Mouse (Mus musculus) thymus, postnatal 4 days (tissue): Measurements from ENCODE around the gene Chic2.
A peak's percentile ranks its signal among the peaks of the same experiment; 100 is the strongest.

Experiments used
- DNase-seq: peaks from one replicate; pipeline ENCODE4 v3.0.0; 2021

The Chic2 gene

GRCm38 (mm10) chr5:75066715-75067114, 22.1 kb upstream of the Chic2 start:
- DNase-seq: peak; percentile 39

- DNase-seq: no peak
Observed at GRCm38 (mm10) chr5:75063177-75063576, 18.6 kb upstream of the Chic2 start.

DNA sequence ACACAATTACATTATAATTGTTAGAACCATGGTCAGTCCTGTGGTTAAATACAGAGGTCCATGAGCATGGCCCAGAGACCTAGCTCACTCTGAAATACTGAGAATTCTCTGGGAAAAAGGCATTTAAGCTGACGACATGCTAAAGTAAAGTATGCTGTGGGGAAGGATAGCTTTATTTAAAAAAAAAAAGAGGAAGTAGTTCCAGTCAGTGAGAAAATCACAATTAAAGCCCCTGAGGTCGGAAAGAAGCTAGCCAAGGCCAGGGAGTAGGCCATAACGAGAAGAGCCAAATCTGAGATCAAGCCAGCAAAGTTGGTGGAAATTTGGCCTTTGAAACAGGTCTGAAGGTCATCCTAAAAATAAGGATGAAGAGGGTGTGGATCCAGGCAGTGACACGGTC, 6.5 kb upstream of the Chic2 start:
- no peak for DNase-seq

GRCm38 (mm10) chr5:75046681-75047321, 2.2 kb upstream of the Chic2 start:
- no peak for DNase-seq

GRCm38 (mm10) chr5:75045371-75045770, 797 bp upstream of the Chic2 start:
- DNase-seq: no peak

GRCm38 (mm10) chr5:75043621-75044301, 813 bp downstream of the Chic2 start:
- no peak for DNase-seq

- DNase-seq: no peak
Observed at GRCm38 (mm10) chr5:75043011-75043445, 1.5 kb downstream of the Chic2 start.

DNA sequence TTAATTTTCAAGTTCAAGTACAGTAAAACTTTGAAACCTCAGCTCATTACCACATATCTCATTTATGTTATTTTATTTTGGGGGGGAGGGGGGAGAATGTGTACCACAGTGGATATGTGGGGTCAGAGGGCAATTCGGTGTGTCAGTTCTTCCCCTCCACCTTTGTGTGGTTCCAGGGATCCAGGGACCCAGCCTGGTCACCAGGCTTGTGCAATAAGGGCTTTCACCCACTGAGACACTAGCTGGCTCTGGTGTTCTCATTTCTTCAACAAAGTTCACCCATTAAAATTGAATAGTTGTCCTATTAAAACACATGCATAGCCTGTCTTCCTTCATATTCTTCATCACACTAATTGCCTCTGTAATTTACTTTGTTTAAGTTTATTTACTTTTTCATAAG, 5.3 kb downstream of the Chic2 start:
- no peak for DNase-seq

GRCm38 (mm10) chr5:75035475-75035874, 9.1 kb downstream of the Chic2 start:
- no peak for DNase-seq

- no peak for DNase-seq
Observed at GRCm38 (mm10) chr5:75014768-75015167, 29.8 kb downstream of the Chic2 start.

- DNase-seq: no peak
Observed at GRCm38 (mm10) chr5:75012771-75013421, 31.7 kb downstream of the Chic2 start.

DNA sequence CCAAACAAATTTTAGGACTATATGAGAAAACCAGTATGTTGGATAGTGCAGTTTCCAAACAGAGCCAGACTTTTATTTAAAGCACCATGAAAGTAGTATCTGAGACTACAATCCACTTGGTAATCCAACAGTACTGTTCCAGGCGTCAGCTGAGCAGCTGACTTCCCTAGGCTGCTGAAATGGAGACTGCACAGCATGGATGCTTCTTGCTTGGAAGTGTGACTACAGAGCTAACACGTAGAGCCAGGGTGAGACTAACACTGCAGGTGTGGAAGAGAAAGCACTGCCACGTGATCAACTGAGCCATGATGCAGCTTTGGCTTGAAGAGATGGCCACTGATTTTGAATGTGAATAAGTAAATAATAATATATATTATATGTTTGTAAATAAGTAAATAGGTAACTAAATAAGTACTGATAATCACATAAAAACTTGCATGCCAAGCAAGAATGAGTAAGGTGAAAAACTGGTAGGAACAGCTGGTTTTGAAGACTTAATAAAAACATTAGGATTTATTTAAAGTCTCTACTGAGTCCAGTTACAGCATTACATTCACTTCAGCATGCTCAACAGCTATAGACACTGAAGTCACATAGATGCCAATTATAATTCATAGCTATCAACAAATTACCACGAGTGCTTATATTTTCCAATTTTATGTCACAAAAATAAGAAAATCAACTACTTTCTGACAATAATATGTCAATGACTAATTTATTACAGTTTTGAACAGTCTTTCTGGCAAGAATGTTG, 32.4 kb downstream of the Chic2 start:
- DNase-seq: no peak

GRCm38 (mm10) chr5:75004755-75005154, 39.8 kb downstream of the Chic2 start:
- no peak for DNase-seq

GRCm38 (mm10) chr5:75002109-75002508, 42.5 kb downstream of the Chic2 start:
- DNase-seq: no peak

DNA sequence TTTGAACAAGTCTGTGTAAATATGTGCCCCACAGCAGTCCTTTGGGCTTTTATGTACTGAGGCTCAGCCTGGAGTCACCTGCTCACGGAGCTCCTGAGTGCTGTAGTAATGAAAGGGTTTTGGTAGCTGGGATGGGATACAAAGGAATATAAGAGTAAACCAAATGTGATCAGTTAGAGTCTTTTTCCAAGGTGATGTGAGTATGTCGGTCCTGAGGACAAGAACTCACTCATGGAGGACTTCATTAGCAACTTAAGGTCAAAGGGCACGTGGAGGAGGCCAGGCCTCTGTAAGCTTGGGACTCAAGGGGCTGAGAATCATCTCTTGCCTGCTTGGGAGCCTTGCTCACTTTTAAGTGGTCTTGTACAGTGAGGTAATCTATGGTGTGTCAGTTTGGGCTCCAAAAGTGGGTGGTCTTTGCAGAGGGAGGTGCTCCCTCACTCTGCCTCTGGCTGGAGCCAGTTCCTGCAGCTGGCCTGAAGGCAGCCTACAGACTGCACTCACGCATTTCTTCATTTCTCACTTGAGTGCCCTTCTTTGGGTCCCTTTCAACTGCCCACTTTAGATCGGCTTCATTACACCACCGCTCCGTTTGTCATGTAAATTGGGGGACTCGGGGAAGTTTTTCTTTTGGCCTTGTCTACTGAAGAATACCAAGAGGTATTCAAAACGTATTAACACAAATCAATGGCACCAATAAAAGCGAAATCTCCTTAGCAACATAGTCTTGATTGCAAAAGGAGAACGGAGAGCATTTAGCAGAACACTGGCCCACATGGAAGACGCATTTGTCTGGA, 45.7 kb downstream of the Chic2 start:
- no peak for DNase-seq

GRCm38 (mm10) chr5:74994947-74995346, 49.6 kb downstream of the Chic2 start:
- DNase-seq: no peak

- DNase-seq: no peak
Observed at GRCm38 (mm10) chr5:74984101-74984500, 60.5 kb downstream of the Chic2 start.

GRCm38 (mm10) chr5:74980574-74980973, 64.0 kb downstream of the Chic2 start:
- DNase-seq: no peak

GRCm38 (mm10) chr5:74980154-74980553, 64.4 kb downstream of the Chic2 start:
- no peak for DNase-seq

- DNase-seq: no peak
Observed at GRCm38 (mm10) chr5:74979586-74979985, 65.0 kb downstream of the Chic2 start.

DNA sequence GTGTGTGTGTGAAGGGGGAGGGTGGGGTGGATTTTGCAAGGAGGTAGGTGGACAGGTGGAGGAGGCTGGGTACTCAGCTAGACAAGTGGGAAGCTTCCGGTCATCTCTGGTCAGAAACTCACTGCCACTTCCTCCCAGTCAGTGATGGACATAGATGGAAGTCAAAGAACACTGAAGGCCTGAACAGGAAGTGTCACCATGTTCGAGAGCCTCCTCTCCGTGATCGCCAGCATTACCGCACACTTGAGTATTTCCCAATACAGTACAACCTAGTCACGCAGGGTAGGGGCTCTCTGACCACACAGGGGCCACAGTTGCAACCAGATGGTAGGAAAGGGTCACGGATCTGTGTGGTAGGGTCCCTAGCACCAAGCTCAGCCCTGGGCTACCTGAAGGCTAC, 69.1 kb downstream of the Chic2 start:
- no peak for DNase-seq

DNA sequence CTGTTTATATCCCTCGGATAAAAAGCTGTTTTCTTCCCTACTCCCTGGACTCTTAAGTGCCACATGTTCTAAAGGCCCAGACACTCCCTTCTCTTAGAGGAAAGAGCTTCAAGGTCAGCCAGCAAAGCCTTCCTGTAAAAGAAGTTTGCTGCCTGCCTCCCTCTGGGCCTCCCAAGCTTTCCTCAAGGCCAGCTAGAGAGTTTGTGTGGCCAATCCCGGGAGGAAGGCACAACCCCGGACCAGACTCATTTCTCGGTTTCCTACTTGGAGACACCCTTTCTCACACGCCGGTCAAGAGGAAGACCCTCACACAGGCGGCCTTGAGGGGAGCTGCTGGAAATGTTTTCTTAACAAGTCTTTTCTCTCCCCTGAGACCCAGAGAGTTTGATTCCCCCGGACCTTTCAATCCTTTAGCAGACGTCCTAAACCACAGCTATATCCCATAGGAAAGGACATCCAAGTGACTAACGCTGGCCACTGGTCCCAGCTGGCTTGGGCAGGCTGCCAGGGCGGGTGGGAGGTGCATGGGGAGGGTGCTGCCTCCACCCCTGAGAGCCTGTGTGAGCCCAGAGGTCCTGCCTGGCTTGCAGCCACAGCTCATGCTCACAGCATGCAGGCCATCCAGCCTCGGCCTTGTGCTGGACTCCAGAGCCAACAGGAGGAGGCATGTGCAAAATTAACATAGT, 69.7 kb downstream of the Chic2 start:
- no peak for DNase-seq
